Mouse (Mus musculus): ENCODE measurements around the gene Prpf4.

The Prpf4 gene

GRCm38 (mm10) chr4:62389592-62390512 is 18.7 kb upstream of the Prpf4 start:
- no peak for DNase-seq (ENCODE audit: low read depth, low spot score)

GRCm38 (mm10) chr4:62391892-62392291 is 16.7 kb upstream of the Prpf4 start:
- DNase-seq (ENCODE audit: low read depth, low spot score), result no peak

GRCm38 (mm10) chr4:62393459-62393858 is 15.1 kb upstream of the Prpf4 start:
- DNase-seq (ENCODE audit: low read depth, low spot score), result no peak

GRCm38 (mm10) chr4:62395806-62396205 is 12.8 kb upstream of the Prpf4 start:
- DNase-seq (ENCODE audit: low read depth, low spot score), result no peak

- no peak for DNase-seq (ENCODE audit: low read depth, low spot score)
Measured at GRCm38 (mm10) chr4:62397616-62398365, 10.8 kb upstream of the Prpf4 start.

- peak; percentile 94 for DNase-seq (ENCODE audit: low read depth, low spot score)
Measured at GRCm38 (mm10) chr4:62398956-62399355, 9.6 kb upstream of the Prpf4 start.

GRCm38 (mm10) chr4:62406133-62406532 is 2.5 kb upstream of the Prpf4 start:
- DNase-seq (ENCODE audit: low read depth, low spot score), result no peak

- peak; percentile 70 for DNase-seq (ENCODE audit: low read depth, low spot score)
Measured at GRCm38 (mm10) chr4:62407730-62408582, 641 bp upstream of the Prpf4 start.

GRCm38 (mm10) chr4:62409615-62410014 is 1.0 kb downstream of the Prpf4 start:
- no peak for DNase-seq (ENCODE audit: low read depth, low spot score)

GRCm38 (mm10) chr4:62410325-62410724 is 1.7 kb downstream of the Prpf4 start:
- DNase-seq (ENCODE audit: low read depth, low spot score), result no peak

GRCm38 (mm10) chr4:62411606-62412005 is 3.0 kb downstream of the Prpf4 start:
- no peak for DNase-seq (ENCODE audit: low read depth, low spot score)

- no peak for DNase-seq (ENCODE audit: low read depth, low spot score)
Measured at GRCm38 (mm10) chr4:62418448-62418847, 9.9 kb downstream of the Prpf4 start.

- DNase-seq (ENCODE audit: low read depth, low spot score), result no peak
Measured at GRCm38 (mm10) chr4:62419091-62419490, 10.5 kb downstream of the Prpf4 start.

GRCm38 (mm10) chr4:62425891-62426290 is 17.3 kb downstream of the Prpf4 start:
- no peak for DNase-seq (ENCODE audit: low read depth, low spot score)

GRCm38 (mm10) chr4:62427978-62428758 is 19.6 kb downstream of the Prpf4 start:
- no peak for DNase-seq (ENCODE audit: low read depth, low spot score)

GRCm38 (mm10) chr4:62429616-62430015 is 21.0 kb downstream of the Prpf4 start:
- no peak for DNase-seq (ENCODE audit: low read depth, low spot score)

- no peak for DNase-seq (ENCODE audit: low read depth, low spot score)
Measured at GRCm38 (mm10) chr4:62430678-62431077, 22.1 kb downstream of the Prpf4 start.

- DNase-seq (ENCODE audit: low read depth, low spot score), result peak; percentile 63
Measured at GRCm38 (mm10) chr4:62431522-62431921, 22.9 kb downstream of the Prpf4 start.

- peak; percentile 55 for DNase-seq (ENCODE audit: low read depth, low spot score)
Measured at GRCm38 (mm10) chr4:62433939-62434870, 25.6 kb downstream of the Prpf4 start.

GRCm38 (mm10) chr4:62435081-62435480 is 26.5 kb downstream of the Prpf4 start, which contains the start of gene Rnf183:
Rnf183 (minus strand) TSS chr4:62435252.
- DNase-seq (ENCODE audit: low read depth, low spot score), result no peak

Measured in 3T3-L1 (cell line).